Mouse (Mus musculus): ENCODE measurements around the gene Washc1. TPM values are rescaled to one million over a fixed set of nuclear protein-coding genes. Genes with fewer than 3 reads are reported as not detected.
A peak's percentile ranks its signal among the peaks of the same experiment; 100 is the strongest.
"Not testable (repeated sequence)": the region's sequence is repeated elsewhere in the genome, so short reads cannot be mapped to it uniquely, and the experiment has no call there.

Gene Washc1
- polyA plus RNA-seq, 1 experiment = 48.6 TPM

DNA sequence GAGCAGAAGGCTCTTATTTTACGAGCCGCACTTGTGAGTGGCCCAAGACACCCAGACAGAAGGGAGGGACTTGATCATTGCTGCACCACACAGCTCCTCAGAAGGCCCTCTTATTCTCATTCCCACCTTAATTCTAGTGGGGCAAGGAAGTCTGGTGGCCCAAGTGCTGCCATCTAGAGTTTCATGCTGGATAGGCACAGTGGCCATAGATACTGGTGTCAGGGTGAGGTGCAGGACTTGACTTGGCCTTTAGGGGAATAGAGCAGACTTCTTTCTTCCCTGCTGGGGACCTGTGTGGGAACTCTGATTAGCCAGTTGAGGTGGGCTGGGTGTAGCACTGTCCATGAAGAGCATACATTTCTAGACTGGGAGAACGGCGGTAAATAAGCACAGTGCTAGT lies 19.9 kb downstream of the Washc1 start:
- H3K4me3 ChIP-seq (ENCODE audit: insufficient read depth, low read length) = no peak overlapping the region
- no peaks in the 10 kb centered on the region for H3K4me1 ChIP-seq (ENCODE audit: control insufficient read depth, insufficient read depth, low read length)
- TF ChIP-seq POLR2A (IDR thresholded peaks at IDR 0.05; ENCODE audit: extremely low read depth, insufficient read depth, low read length) (no peak), CTCF (IDR thresholded peaks at IDR 0.05; ENCODE audit: extremely low read depth, insufficient read depth, low read length) (0 out of 2 replicates have a peak, but pooled peaks have one; percentile 4)
- H3K27ac ChIP-seq (ENCODE audit: insufficient read depth, low read length) = no peak overlapping the region

DNA sequence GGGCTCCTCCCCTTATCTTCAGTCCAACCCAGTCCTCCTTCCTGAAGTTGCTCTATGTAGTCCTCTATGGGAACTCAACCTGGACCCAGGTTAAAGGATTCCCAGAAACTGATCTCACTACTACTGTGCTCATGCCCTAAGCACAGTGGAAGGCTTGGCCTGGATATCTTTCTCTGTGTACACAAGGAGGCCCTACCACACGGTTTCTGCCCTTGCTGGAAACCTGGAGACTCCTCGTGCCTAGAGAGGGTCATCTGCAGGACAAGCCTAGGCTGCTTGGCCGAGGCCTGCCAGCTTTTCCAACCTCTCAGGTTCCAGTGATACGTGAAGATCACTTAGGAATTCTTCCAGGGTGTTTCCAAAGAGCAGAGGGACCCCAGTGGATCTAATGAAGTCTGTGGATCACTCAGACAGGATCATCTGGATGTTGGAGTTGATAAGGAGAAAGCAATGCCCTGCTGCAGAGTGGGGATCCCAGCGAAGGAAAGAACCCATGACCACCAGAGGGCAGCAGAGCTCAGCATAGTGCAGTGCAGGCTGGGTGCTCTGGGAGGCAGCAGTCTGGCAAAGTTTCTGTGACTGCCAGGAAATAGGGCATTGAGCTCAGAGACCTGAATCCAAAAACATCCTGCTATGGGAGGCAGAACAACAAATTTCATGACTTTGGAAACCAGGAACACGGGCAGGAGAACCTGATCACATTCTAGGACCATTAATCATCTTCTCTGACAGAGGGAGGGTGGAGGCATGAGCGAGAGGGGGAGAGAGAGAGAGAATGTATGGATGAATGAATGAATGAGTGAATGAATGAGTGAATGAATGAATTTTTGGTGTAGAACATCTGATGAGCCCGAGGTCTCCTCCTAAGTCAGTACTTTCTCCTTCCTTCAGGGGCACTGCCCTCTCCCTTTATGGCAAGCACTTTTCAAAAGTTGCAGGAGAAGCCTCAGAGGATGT lies 41.6 kb downstream of the Washc1 start:
- not testable (repeated sequence) for H3K4me3 ChIP-seq (ENCODE audit: insufficient read depth, low read length); H3K27ac ChIP-seq (ENCODE audit: insufficient read depth, low read length); H3K4me1 ChIP-seq (ENCODE audit: control insufficient read depth, insufficient read depth, low read length)

DNA sequence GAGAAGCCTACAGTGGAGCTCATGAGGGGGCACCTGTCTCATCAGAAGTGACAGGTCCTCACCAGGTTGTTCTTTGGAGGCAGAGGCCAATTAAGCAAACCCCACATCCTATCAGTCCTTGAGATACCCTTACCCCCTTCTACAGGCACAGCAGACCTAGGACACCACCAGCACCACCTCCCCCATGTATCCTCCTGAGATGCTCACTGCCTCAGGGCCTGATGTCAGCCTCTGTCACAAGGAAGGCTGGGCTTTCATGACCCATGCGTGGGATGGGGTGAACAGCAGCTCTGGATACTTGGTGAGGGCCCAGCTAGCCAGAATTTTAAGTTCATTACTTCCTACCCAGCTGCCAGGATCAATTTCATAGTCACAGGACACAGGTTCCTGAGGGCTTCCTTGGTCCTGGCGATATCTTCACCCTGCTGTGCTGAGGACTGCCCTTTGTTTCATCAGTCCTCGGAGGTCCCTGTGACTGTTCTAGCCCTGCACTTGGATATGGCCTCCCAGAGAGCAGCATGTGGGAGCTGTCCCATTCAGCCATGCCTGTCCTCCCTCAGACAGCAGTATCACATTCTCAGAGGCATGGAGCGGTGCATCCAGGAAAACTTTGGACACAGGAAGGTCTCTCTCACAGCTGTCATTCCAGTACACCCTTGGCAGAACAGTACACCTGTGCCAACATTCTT lies 42.5 kb downstream of the Washc1 start:
- not testable (repeated sequence) for H3K4me1 ChIP-seq (ENCODE audit: control insufficient read depth, insufficient read depth, low read length); H3K4me3 ChIP-seq (ENCODE audit: insufficient read depth, low read length); H3K27ac ChIP-seq (ENCODE audit: insufficient read depth, low read length)

DNA sequence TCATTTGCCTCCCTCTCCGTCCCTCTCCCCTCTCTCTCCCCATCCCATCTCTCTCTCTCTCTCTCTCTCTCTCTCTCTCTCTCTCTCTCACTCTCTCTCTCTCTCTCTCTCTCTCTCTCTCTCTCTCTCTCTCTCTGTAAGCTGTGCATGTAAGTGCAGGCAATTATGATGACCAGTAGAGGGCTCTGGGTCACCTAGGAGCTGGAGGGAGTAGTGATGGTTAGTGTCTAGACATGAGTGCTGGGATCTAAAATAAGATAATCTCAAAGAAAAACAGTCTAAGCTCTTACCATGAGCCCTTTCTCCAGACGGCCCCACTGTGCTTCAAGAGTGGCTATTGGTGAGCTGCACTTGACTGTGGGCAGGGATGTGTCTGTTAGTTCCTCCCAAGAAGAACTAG lies 43.5 kb downstream of the Washc1 start:
- Histone ChIP-seq H3K4me3 (ENCODE audit: insufficient read depth, low read length) (no peak overlapping the region), H3K4me1 (ENCODE audit: control insufficient read depth, insufficient read depth, low read length) (no peaks in the 10 kb centered on the region), H3K27ac (ENCODE audit: insufficient read depth, low read length) (no peak overlapping the region)
- no peak for TF ChIP-seq POLR2A (IDR thresholded peaks at IDR 0.05; ENCODE audit: extremely low read depth, insufficient read depth, low read length)
- no peak for TF ChIP-seq CTCF (IDR thresholded peaks at IDR 0.05; ENCODE audit: extremely low read depth, insufficient read depth, low read length)

DNA sequence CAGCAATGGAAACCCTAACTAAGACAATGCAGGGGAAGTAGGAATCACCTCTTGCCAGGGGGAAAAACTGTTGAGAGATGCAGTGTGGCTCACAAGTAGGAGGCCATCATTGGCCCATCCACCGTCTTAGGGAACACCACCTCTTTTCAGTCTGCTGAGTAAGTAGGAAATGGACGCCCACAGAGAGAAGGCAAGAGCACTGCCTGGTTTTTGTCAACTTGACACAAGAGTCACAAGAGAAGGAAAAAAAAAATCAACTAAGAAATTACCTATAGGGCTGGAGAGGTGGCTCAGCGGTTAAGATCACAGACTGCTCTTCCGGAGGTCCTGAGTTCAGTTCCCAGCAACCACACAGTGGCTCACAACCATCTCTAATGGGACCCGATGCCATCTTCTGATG lies 46.9 kb downstream of the Washc1 start:
- no peaks in the 10 kb centered on the region for H3K4me1 ChIP-seq (ENCODE audit: control insufficient read depth, insufficient read depth, low read length)
- no peak overlapping the region for H3K4me3 ChIP-seq (ENCODE audit: insufficient read depth, low read length)
- TF ChIP-seq CTCF (IDR thresholded peaks at IDR 0.05; ENCODE audit: extremely low read depth, insufficient read depth, low read length) = no peak
- TF ChIP-seq POLR2A (IDR thresholded peaks at IDR 0.05; ENCODE audit: extremely low read depth, insufficient read depth, low read length) = no peak
- H3K27ac ChIP-seq (ENCODE audit: insufficient read depth, low read length) = no peak overlapping the region

DNA sequence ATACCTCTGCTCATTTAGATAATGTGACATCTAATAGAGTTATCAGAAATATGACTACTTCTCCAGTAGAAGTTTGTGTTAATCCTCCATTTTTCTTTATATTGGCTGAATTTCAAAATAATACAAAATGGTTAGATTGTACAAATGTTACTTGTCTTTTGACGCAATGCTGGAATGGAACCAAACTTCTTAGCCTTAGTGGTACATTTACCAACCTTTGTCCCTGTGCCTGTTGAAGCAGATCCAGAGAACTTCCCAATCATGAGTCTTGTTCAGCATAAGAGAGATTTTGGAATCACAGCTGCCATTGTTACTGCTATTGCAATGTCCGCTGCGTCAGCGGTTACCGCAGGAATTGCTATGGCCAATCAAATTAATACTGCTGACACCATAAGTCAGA lies 55.8 kb downstream of the Washc1 start:
- not testable (repeated sequence) for H3K27ac ChIP-seq (ENCODE audit: insufficient read depth, low read length); H3K4me3 ChIP-seq (ENCODE audit: insufficient read depth, low read length); H3K4me1 ChIP-seq (ENCODE audit: control insufficient read depth, insufficient read depth, low read length)

Other genes starting within 250 kb of the Washc1 start
- 47.3 and 48.1 TPM in 2 replicates for gene Ralbp1, start 225.7 kb upstream of the Washc1 start, polyA plus RNA-seq (2012; rRNA removed)
- gene Twsg1, start 160.3 kb upstream of the Washc1 start, polyA plus RNA-seq (2012; rRNA removed) = 19.3 and 20.7 TPM in 2 replicates
- 23.9 and 25.1 TPM in 2 replicates for gene Ankrd12, start 34.5 kb upstream of the Washc1 start, polyA plus RNA-seq (2012; rRNA removed)
- gene Ndufv2, start 10.0 kb upstream of the Washc1 start, polyA plus RNA-seq (2012; rRNA removed) = 174 and 176 TPM in 2 replicates
- gene Ddx11, start 12.0 kb downstream of the Washc1 start, polyA plus RNA-seq (2012; rRNA removed) = 1.3 and 1.9 TPM in 2 replicates